Mouse (Mus musculus): ENCODE data around the gene Cmtm1.

GRCm38 (mm10) chr8:104247054-104247907 is 62.7 kb downstream of the Cmtm1 start:
- TF ChIP-seq POLR2A (IDR thresholded peaks at IDR 0.05; ENCODE audit: low read depth, low read length), result no peak
- no peak for TF ChIP-seq CTCF (IDR thresholded peaks at IDR 0.05; ENCODE audit: extremely low read depth, insufficient read length, insufficient replicate concordance, low read depth, low read length)

Data from small intestine, adult 2 months (tissue).